Mouse (Mus musculus): ENCODE data around the gene Rdh19.

Rdh19 gene

GRCm38 (mm10) chr10:127879155-127879688 is 29.5 kb downstream of the Rdh19 start:
- peak; percentile 43 to 69 for DNase-seq

GRCm38 (mm10) chr10:127881041-127881440 is 31.3 kb downstream of the Rdh19 start:
- no peak for DNase-seq

GRCm38 (mm10) chr10:127886551-127886950 is 36.8 kb downstream of the Rdh19 start:
- DNase-seq = peak; percentile 82 to 85

- DNase-seq = peak; percentile 64 to 69
Measured at GRCm38 (mm10) chr10:127886971-127887370, 37.2 kb downstream of the Rdh19 start.

GRCm38 (mm10) chr10:127888605-127889004 is 38.9 kb downstream of the Rdh19 start, which contains the start of gene Rdh7:
Rdh7 (minus strand) TSS chr10:127888817.
- no peak for DNase-seq

- no peak for DNase-seq
Measured at GRCm38 (mm10) chr10:127891481-127891880, 41.8 kb downstream of the Rdh19 start.

- DNase-seq = peak; percentile 81 to 90
Measured at GRCm38 (mm10) chr10:127893163-127894022, 43.7 kb downstream of the Rdh19 start.

- DNase-seq = no peak
Measured at GRCm38 (mm10) chr10:127896705-127897104, 47.0 kb downstream of the Rdh19 start.

- DNase-seq = no peak
Measured at GRCm38 (mm10) chr10:127897506-127897905, 47.8 kb downstream of the Rdh19 start.

GRCm38 (mm10) chr10:127898218-127898617 is 48.5 kb downstream of the Rdh19 start, which contains the start of gene Sdr9c7:
Sdr9c7 (plus strand) TSS chr10:127898518.
- no peak for DNase-seq

GRCm38 (mm10) chr10:127899783-127900182 is 50.1 kb downstream of the Rdh19 start:
- DNase-seq = peak in 1 of 2 experiments; percentile 76

GRCm38 (mm10) chr10:127901751-127902150 is 52.0 kb downstream of the Rdh19 start:
- no peak for DNase-seq

- DNase-seq = no peak
Measured at GRCm38 (mm10) chr10:127903116-127903515, 53.4 kb downstream of the Rdh19 start.

- peak; percentile 34 to 40 for DNase-seq
Measured at GRCm38 (mm10) chr10:127904718-127905446, 55.2 kb downstream of the Rdh19 start.

GRCm38 (mm10) chr10:127906138-127906537 is 56.4 kb downstream of the Rdh19 start:
- no peak for DNase-seq

- no peak for DNase-seq
Measured at GRCm38 (mm10) chr10:127907386-127907951, 57.7 kb downstream of the Rdh19 start.
